Mouse (Mus musculus) left cerebral cortex, postnatal 10 days (tissue): ENCODE data around the gene Gm10663. TPM values are rescaled to one million over a fixed set of nuclear protein-coding genes. Genes with fewer than 3 reads are reported as not detected.

Source experiments
- DNase-seq, 2 experiments: peaks; one replicate each; pipeline ENCODE4 v3.0.0; 2021 to 2022; ENCODE audit warnings: low spot score in 2 of 2, mixed read lengths in 1 of 2; ENCODE audit errors: extremely low spot score in 1 of 2
- intact Hi-C: fragments of 180-260 bp; cut with DNase I; formaldehyde crosslinking; loops from one replicate; pipeline ENCODE4 v1.15.1; 2025
- total RNA-seq, 2 experiments: library from RNA; stranded (reverse); gene quantifications; 2 replicates each; pipeline ENCODE4 v1.2.3; 2021

Gene Gm10663
- total RNA-seq, 2 experiments from 2014 or later: not detected

GRCm38 (mm10) chr8:65070996-65071395 lies 3.8 kb upstream of the Gm10663 start:
- DNase-seq: no peak
- intact Hi-C loops: no loop called here

- DNase-seq: no peak
- intact Hi-C loops: no loop called here
Measured at GRCm38 (mm10) chr8:65080731-65081130, 5.9 kb downstream of the Gm10663 start.

GRCm38 (mm10) chr8:65085680-65086079 lies 10.8 kb downstream of the Gm10663 start:
- intact Hi-C loops: no loop called here
- no peak for DNase-seq

GRCm38 (mm10) chr8:65087711-65088110 lies 12.9 kb downstream of the Gm10663 start:
- DNase-seq: peak in 1 of 2 experiments; percentile 26
- intact Hi-C loops: no loop called here

- intact Hi-C loops: no loop called here
- DNase-seq: no peak
Measured at GRCm38 (mm10) chr8:65088120-65088519, 13.3 kb downstream of the Gm10663 start.

GRCm38 (mm10) chr8:65089781-65090180 lies 14.9 kb downstream of the Gm10663 start:
- DNase-seq: no peak
- intact Hi-C loops: no loop called here

GRCm38 (mm10) chr8:65097760-65098415 lies 23.1 kb downstream of the Gm10663 start:
- intact Hi-C loops: no loop called here
- DNase-seq: no peak

- no peak for DNase-seq
- intact Hi-C loops: no loop called here
Measured at GRCm38 (mm10) chr8:65099735-65100134, 24.9 kb downstream of the Gm10663 start.

- DNase-seq: no peak
- intact Hi-C loops: no loop called here
Measured at GRCm38 (mm10) chr8:65103632-65104031, 28.8 kb downstream of the Gm10663 start.

GRCm38 (mm10) chr8:65104041-65104440 lies 29.2 kb downstream of the Gm10663 start:
- no peak for DNase-seq
- intact Hi-C loops: no loop called here

GRCm38 (mm10) chr8:65107936-65108718 lies 33.3 kb downstream of the Gm10663 start:
- DNase-seq: no peak
- intact Hi-C loops: no loop called here

GRCm38 (mm10) chr8:65108936-65109335 lies 34.1 kb downstream of the Gm10663 start:
- no peak for DNase-seq
- intact Hi-C loops: no loop called here

- peak; percentile 60 to 78 for DNase-seq
- intact Hi-C loops: loop anchor here (1.0 to 10.0 kb wide), 3 partner anchors 68 to 145 kb away; no protein-coding TSS in a partner anchor
Measured at GRCm38 (mm10) chr8:65110285-65110691, 35.5 kb downstream of the Gm10663 start.

- intact Hi-C loops: loop anchor here (5.0 to 10.0 kb wide), 2 partner anchors 70 to 147 kb away; no protein-coding TSS in a partner anchor
- no peak for DNase-seq
Measured at GRCm38 (mm10) chr8:65112092-65112491, 37.3 kb downstream of the Gm10663 start.

- no peak for DNase-seq
- intact Hi-C loops: no loop called here
Measured at GRCm38 (mm10) chr8:65126014-65126413, 51.2 kb downstream of the Gm10663 start.

- no peak for DNase-seq
- intact Hi-C loops: no loop called here
Measured at GRCm38 (mm10) chr8:65126454-65126853, 51.6 kb downstream of the Gm10663 start.
